Mouse (Mus musculus) MEL (cell line): ENCODE measurements at regions not wholly inside any gene's neighbourhood (a gene's known extent, or its start where the extent isn't known, plus 50 kb on each side); places are given as distances from the start of the nearest gene placed in this dataset.

Experiments used
- DNase-seq: peaks from one replicate; pipeline ENCODE4 v3.0.0; 2011; ENCODE audit warnings: low read depth, low spot score
- H3K27ac ChIP-seq: 2 replicates; pipeline ENCODE4 v1.5.1; 2012; ENCODE audit warnings: low read depth, mild to moderate bottlenecking, control low read depth, low read length, moderate library complexity; ENCODE audit not compliant: control insufficient read depth
- H3K27me3 ChIP-seq, 2 experiments: fragments of 150-350 bp in 1 of 2; sonication (generic) in 1 of 2; 2 replicates each; pipeline ENCODE4 v1.6.1; 2012; ENCODE audit warnings: low read length in 2 of 2, mild to moderate bottlenecking in 2 of 2, improper control_type of control experiment in 1 of 2, moderate library complexity in 1 of 2; ENCODE audit not compliant: insufficient read depth in 2 of 2, control insufficient read depth in 1 of 2
- H3K36me3 ChIP-seq, 2 experiments: 2 replicates each; pipeline ENCODE4 v1.6.1; 2012 to 2014; ENCODE audit warnings: low read length in 2 of 2, improper control_type of control experiment in 1 of 2, inconsistent platforms in 1 of 2, mild to moderate bottlenecking in 1 of 2; ENCODE audit not compliant: insufficient read depth in 2 of 2, control insufficient read depth in 1 of 2
- H3K4me1 ChIP-seq, 2 experiments: fragments of 150-350 bp in 1 of 2; sonication (generic) in 1 of 2; 2 replicates each; pipeline ENCODE4 v1.6.1; 2012; ENCODE audit warnings: low read length in 2 of 2, improper control_type of control experiment in 1 of 2, mild to moderate bottlenecking in 1 of 2; ENCODE audit not compliant: insufficient read depth in 2 of 2, control insufficient read depth in 1 of 2
- H3K4me3 ChIP-seq, 2 experiments: fragments of 150-350 bp in 1 of 2; sonication (generic) in 1 of 2; 2 replicates each; pipeline ENCODE4 v1.5.1; 2012; ENCODE audit warnings: low read depth in 2 of 2, low read length in 2 of 2, mild to moderate bottlenecking in 2 of 2, moderate library complexity in 2 of 2, control low read depth in 1 of 2, improper control_type of control experiment in 1 of 2; ENCODE audit not compliant: control insufficient read depth in 1 of 2, insufficient read depth in 1 of 2
- H3K79me2 ChIP-seq: 2 replicates; pipeline ENCODE4 v1.6.1; 2012; ENCODE audit warnings: mild to moderate bottlenecking, low read length, moderate library complexity; ENCODE audit not compliant: control insufficient read depth, poor library complexity, insufficient read depth
- H3K9ac ChIP-seq: 2 replicates; pipeline ENCODE4 v1.6.1; 2012; ENCODE audit warnings: low read depth, mild to moderate bottlenecking, control low read depth, low read length, moderate library complexity; ENCODE audit not compliant: control insufficient read depth, poor library complexity, severe bottlenecking
- H3K9me3 ChIP-seq: fragments of 150-350 bp; sonication (generic); replicated peaks from 2 replicates; pipeline ENCODE4 v1.6.1; 2012; ENCODE audit warnings: mild to moderate bottlenecking, low read length, improper control_type of control experiment, moderate library complexity; ENCODE audit not compliant: insufficient read depth
- BHLHE40 ChIP-seq: IDR thresholded peaks from 2 replicates; pipeline ENCODE4 v1.6.1; 2012; ENCODE audit warnings: low read depth, mild to moderate bottlenecking, inconsistent platforms, low read length, improper control_type of control experiment, borderline replicate concordance
- CHD2 ChIP-seq: IDR thresholded peaks from 2 replicates; pipeline ENCODE4 v1.6.1; 2011; ENCODE audit warnings: low read length, improper control_type of control experiment
- EP300 ChIP-seq, 2 experiments: IDR thresholded peaks; 2 replicates each; pipeline ENCODE4 v1.6.1; 2011; ENCODE audit warnings: improper control_type of control experiment in 2 of 2, low read length in 2 of 2, low read depth in 1 of 2, mild to moderate bottlenecking in 1 of 2
- ETS1 ChIP-seq: IDR thresholded peaks from 2 replicates; pipeline ENCODE4 v1.6.1; 2012; ENCODE audit warnings: low read depth, mild to moderate bottlenecking, inconsistent platforms, low read length, improper control_type of control experiment, moderate library complexity
- GATA1 ChIP-seq: IDR thresholded peaks from 2 replicates; pipeline ENCODE4 v1.6.1; 2011; ENCODE audit warnings: low read depth, low read length, improper control_type of control experiment
- MAX ChIP-seq: IDR thresholded peaks from 2 replicates; pipeline ENCODE4 v1.6.1; 2011; ENCODE audit warnings: low read length, improper control_type of control experiment
- MAZ ChIP-seq: IDR thresholded peaks from 2 replicates; pipeline ENCODE4 v1.6.1; 2012; ENCODE audit warnings: low read depth, mild to moderate bottlenecking, inconsistent platforms, low read length, improper control_type of control experiment
- MXI1 ChIP-seq: IDR thresholded peaks from 2 replicates; pipeline ENCODE4 v1.6.1; 2011; ENCODE audit warnings: mild to moderate bottlenecking, low read depth, low read length, improper control_type of control experiment
- MYB ChIP-seq: IDR thresholded peaks from 2 replicates; pipeline ENCODE4 v1.6.1; 2011; ENCODE audit warnings: mild to moderate bottlenecking, low read depth, low read length, improper control_type of control experiment
- MYC ChIP-seq: IDR thresholded peaks from 2 replicates; pipeline ENCODE4 v1.6.1; 2011; ENCODE audit warnings: low read depth, mild to moderate bottlenecking, low read length, improper control_type of control experiment, moderate library complexity
- NELFE ChIP-seq: IDR thresholded peaks from 2 replicates; pipeline ENCODE4 v1.6.1; 2011; ENCODE audit warnings: low read depth, low read length, improper control_type of control experiment
- NRF1 ChIP-seq: IDR thresholded peaks from 2 replicates; pipeline ENCODE4 v1.6.1; 2014; ENCODE audit warnings: low read depth, mild to moderate bottlenecking, inconsistent platforms, low read length, improper control_type of control experiment, moderate library complexity; ENCODE audit not compliant: poor library complexity, insufficient read depth, severe bottlenecking
- POLR2AphosphoS2 ChIP-seq: IDR thresholded peaks from 2 replicates; pipeline ENCODE4 v1.6.1; 2011; ENCODE audit warnings: low read length, improper control_type of control experiment
- POLR2AphosphoS5 ChIP-seq: IDR thresholded peaks from 2 replicates; pipeline ENCODE4 v1.6.1; 2012; ENCODE audit warnings: low read depth, borderline replicate concordance, mild to moderate bottlenecking, inconsistent platforms, low read length, moderate library complexity, mixed read lengths
- RAD21 ChIP-seq: IDR thresholded peaks from 2 replicates; pipeline ENCODE4 v1.6.1; 2011; ENCODE audit warnings: mild to moderate bottlenecking, low read depth, low read length, improper control_type of control experiment
- RCOR1 ChIP-seq: IDR thresholded peaks from 2 replicates; pipeline ENCODE4 v1.6.1; 2012; ENCODE audit warnings: low read depth, mild to moderate bottlenecking, inconsistent platforms, low read length, improper control_type of control experiment
- SMC3 ChIP-seq: IDR thresholded peaks from 2 replicates; pipeline ENCODE4 v1.6.1; 2011; ENCODE audit warnings: low read depth, low read length, improper control_type of control experiment
- TCF12 ChIP-seq: IDR thresholded peaks from 2 replicates; pipeline ENCODE4 v1.6.1; 2014; ENCODE audit warnings: low read depth, mild to moderate bottlenecking, inconsistent platforms, low read length, improper control_type of control experiment, moderate library complexity
- ZNF384 ChIP-seq: IDR thresholded peaks from 2 replicates; pipeline ENCODE4 v1.6.1; 2012; ENCODE audit warnings: low read depth, mild to moderate bottlenecking, inconsistent platforms, low read length, improper control_type of control experiment

- Histone ChIP-seq H3K27me3 (no peaks in the 10 kb centered on the region), H3K4me1 (no peaks in the 10 kb centered on the region), H3K9me3 (no peaks in the 10 kb centered on the region), H3K27ac (no peak overlapping the region), H3K9ac (no peak overlapping the region), H3K36me3 (no peaks in the 10 kb centered on the region), H3K79me2 (no peaks in the 10 kb centered on the region), H3K4me3 (no peak overlapping the region)
- no peak for TF ChIP-seq NRF1
- no peak for TF ChIP-seq POLR2AphosphoS5
- TF ChIP-seq NELFE: no peak
- no peak for DNase-seq
Observed at GRCm38 (mm10) chr14:81770421-81770820, 1786.5 kb downstream of the Olfm4 start.

- H3K79me2 ChIP-seq: no peaks in the 10 kb centered on the region
- no peaks in the 10 kb centered on the region for H3K36me3 ChIP-seq
- no peaks in the 10 kb centered on the region for H3K4me1 ChIP-seq
- H3K9ac ChIP-seq: no peak overlapping the region
- H3K27me3 ChIP-seq: no peaks in the 10 kb centered on the region
- no peaks in the 10 kb centered on the region for H3K9me3 ChIP-seq
- no peak overlapping the region for H3K4me3 ChIP-seq
- H3K27ac ChIP-seq: no peak overlapping the region
- no peak for TF ChIP-seq SMC3
- no peak for TF ChIP-seq NRF1
- TF ChIP-seq RAD21: no peak
- TF ChIP-seq MYB: no peak
- TF ChIP-seq CHD2: no peak
- TF ChIP-seq BHLHE40: no peak
- TF ChIP-seq NELFE: no peak
- TF ChIP-seq RCOR1: no peak
- no peak for TF ChIP-seq MXI1
- TF ChIP-seq EP300 (IDR thresholded peaks at IDR 0.05; ENCODE audit: low read depth in 1 of 2, low read length in 2 of 2): no peak
- TF ChIP-seq MYC: no peak
- TF ChIP-seq MAZ: no peak
- DNase-seq: no peak
Observed at GRCm38 (mm10) chr14:81771826-81772225, 1787.9 kb downstream of the Olfm4 start.

GRCm38 (mm10) chr14:81788859-81789258, 1805.0 kb downstream of the Olfm4 start:
- Histone ChIP-seq H3K27ac (no peak overlapping the region), H3K36me3 (no peaks in the 10 kb centered on the region; a peak in 1 of 4 replicates), H3K9ac (no peak overlapping the region), H3K27me3 (no peaks in the 10 kb centered on the region), H3K4me3 (no peak overlapping the region), H3K9me3 (no peaks in the 10 kb centered on the region)
- TF ChIP-seq RCOR1 (peak; percentile 45; the same call in 1 of the 2 replicates), GATA1 (peak; percentile 65), ETS1 (no peak), MYC (no peak), POLR2AphosphoS2 (no peak), MXI1 (no peak), TCF12 (no peak), NRF1 (no peak), ZNF384 (peak; percentile 55), EP300 (IDR thresholded peaks at IDR 0.05; ENCODE audit: low read depth in 1 of 2, low read length in 2 of 2) (peak; percentile 11 to 53; a peak in 1 of 4 replicates), MAZ (no peak), MAX (no peak)
- TF ChIP-seq, all 39 proteins: peak for 4
- peak; percentile 43 for DNase-seq
- no peaks in the 10 kb centered on the region for H3K79me2 ChIP-seq
- H3K4me1 ChIP-seq: no peaks in the 10 kb centered on the region
